Mouse (Mus musculus): ENCODE measurements at regions not wholly inside any gene's neighbourhood (a gene's known extent, or its start where the extent isn't known, plus 50 kb on each side); places are given as distances from the start of the nearest gene placed in this dataset.

DNA sequence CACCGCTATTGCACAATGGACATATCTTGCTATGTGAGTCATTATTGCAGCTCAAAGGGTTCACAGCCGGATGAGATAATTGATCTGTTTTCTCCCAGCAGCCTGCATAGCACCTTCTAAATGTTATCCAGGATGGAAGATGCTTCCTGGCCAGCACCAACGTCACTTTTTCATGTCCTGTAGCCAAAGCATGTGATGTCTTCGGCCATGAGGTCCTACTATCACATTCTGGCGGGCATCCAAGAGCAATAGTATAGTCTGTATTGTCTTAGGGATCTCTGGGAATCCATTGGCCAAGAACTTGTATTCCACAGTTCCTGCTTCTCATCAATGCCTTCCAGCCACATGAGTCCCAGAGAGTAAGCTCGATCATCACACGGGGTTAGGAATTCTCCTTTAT is 70.6 kb downstream of the Npy start:
- H3K36me3 ChIP-seq, result no peaks in the 10 kb centered on the region
- no peak for ATAC-seq (ENCODE audit: low FRiP score)
- no peak overlapping the region for H3K27ac ChIP-seq
- H3K9ac ChIP-seq, result no peak overlapping the region
- H3K4me2 ChIP-seq, result no peak overlapping the region
- no peaks in the 10 kb centered on the region for H3K27me3 ChIP-seq
- H3K9me3 ChIP-seq, result peaks cover 20% of the 10 kb centered on the region
- 92% methylated on average over 7 of the region's 7 CpGs for WGBS
- no peaks in the 10 kb centered on the region for H3K4me1 ChIP-seq (replicated peaks)
- no peak overlapping the region for H3K4me3 ChIP-seq

DNA sequence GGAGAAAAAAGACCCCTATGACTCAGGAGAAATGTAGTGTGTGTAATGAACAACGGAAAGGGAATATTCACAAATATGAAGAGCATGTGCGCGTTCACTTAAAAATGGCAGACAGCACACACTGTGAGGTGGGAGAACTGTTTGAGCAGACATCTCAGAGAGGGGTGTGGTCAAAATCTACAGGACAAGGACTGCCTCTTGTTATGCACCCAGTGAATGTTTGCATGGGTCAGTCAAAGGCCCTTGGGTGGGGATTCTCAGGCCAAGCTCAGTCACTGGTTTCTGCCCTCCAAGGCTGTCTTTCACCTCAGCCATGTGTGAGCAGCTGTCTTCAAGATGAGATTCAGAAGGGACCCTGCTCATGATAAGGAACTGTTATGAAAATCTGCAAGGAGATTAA is 76.6 kb downstream of the Npy start:
- no peak overlapping the region for H3K9ac ChIP-seq
- no peaks in the 10 kb centered on the region for H3K4me1 ChIP-seq (replicated peaks)
- WGBS, result 94% methylated on average over 3 of the region's 3 CpGs
- no peak for ATAC-seq (ENCODE audit: low FRiP score)
- no peaks in the 10 kb centered on the region for H3K36me3 ChIP-seq
- H3K4me3 ChIP-seq, result no peak overlapping the region
- no peak overlapping the region for H3K4me2 ChIP-seq
- H3K27ac ChIP-seq, result no peak overlapping the region
- H3K9me3 ChIP-seq, result peaks cover 11% of the 10 kb centered on the region
- no peaks in the 10 kb centered on the region for H3K27me3 ChIP-seq

DNA sequence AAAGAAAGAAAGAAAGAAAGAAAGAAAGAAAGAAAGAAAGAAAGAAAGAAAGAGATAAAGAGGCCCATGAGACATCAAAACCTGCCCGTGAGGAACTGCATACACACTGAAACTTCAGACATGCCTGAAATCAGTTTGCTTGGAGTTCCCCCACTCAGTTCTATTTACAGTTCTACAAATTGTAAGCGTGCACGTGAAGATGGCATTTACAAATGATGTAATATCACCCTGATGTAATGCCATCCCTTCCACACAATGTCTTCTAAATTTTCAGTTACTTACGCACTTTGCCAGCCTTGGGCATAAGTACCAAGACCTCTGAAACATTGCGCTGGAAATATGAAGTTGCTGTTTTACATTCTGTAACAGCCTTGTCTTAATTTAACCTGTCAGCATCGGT is 79.0 kb downstream of the Npy start:
- 85% methylated on average over 6 of the region's 6 CpGs for WGBS
- Histone ChIP-seq H3K27me3 (no peaks in the 10 kb centered on the region), H3K4me1 (replicated peaks) (no peaks in the 10 kb centered on the region), H3K27ac (no peak overlapping the region), H3K4me2 (no peak overlapping the region), H3K9ac (no peak overlapping the region), H3K36me3 (no peaks in the 10 kb centered on the region), H3K9me3 (no peaks in the 10 kb centered on the region), H3K4me3 (no peak overlapping the region)
- no peak for ATAC-seq (ENCODE audit: low FRiP score)

DNA sequence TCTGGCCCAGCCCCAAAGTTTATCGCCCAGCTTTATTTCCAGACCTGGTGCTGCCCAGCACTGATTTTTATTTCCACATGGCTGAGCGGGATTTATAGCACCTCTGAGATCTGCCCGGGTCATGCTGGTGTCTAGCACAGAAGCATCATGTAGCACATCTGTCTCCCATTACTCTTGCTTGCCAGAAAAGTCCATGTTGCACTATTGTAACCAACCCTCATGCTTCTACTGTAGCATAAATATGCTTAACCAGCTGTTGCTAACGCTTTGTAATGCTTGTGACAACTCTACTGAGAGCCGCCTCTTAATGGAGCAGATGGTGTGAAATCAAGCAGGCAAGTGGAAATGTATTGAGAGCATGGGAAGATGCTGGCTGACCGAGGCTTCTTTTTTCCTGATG is 81.5 kb downstream of the Npy start:
- Histone ChIP-seq H3K4me1 (replicated peaks) (no peaks in the 10 kb centered on the region), H3K4me3 (no peak overlapping the region), H3K9ac (no peak overlapping the region), H3K27me3 (no peaks in the 10 kb centered on the region), H3K27ac (no peak overlapping the region), H3K9me3 (no peaks in the 10 kb centered on the region), H3K36me3 (no peaks in the 10 kb centered on the region), H3K4me2 (no peak overlapping the region)
- ATAC-seq (ENCODE audit: low FRiP score), result peak; percentile 52; the same call in 1 of the 2 replicates
- 48% methylated on average over 6 of the region's 6 CpGs for WGBS

DNA sequence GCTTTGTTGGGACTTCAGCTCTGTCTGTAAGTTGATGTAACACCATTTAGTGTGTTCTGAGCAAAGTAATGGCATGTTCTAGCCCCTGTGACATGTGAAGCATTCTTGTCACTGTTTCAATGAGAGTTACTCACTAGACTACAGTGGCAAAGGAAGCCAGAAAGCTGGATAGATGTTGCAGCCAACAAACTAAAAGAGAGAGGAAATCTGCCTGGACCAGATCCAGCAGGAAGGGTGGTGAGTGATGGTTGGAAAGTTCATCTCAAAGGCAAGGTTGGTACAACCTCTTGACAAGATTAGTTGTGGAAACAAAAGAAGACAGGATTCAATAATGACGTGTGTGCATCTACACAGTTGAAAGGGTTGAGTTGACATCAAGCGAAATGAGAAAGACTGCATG is 83.9 kb downstream of the Npy start:
- Histone ChIP-seq H3K9me3 (no peaks in the 10 kb centered on the region), H3K4me3 (no peak overlapping the region), H3K27ac (no peak overlapping the region), H3K36me3 (no peaks in the 10 kb centered on the region), H3K4me1 (replicated peaks) (no peaks in the 10 kb centered on the region), H3K9ac (no peak overlapping the region), H3K27me3 (no peaks in the 10 kb centered on the region), H3K4me2 (no peak overlapping the region)
- ATAC-seq (ENCODE audit: low FRiP score), result no peak
- WGBS, result 90% methylated on average over 2 of the region's 2 CpGs

DNA sequence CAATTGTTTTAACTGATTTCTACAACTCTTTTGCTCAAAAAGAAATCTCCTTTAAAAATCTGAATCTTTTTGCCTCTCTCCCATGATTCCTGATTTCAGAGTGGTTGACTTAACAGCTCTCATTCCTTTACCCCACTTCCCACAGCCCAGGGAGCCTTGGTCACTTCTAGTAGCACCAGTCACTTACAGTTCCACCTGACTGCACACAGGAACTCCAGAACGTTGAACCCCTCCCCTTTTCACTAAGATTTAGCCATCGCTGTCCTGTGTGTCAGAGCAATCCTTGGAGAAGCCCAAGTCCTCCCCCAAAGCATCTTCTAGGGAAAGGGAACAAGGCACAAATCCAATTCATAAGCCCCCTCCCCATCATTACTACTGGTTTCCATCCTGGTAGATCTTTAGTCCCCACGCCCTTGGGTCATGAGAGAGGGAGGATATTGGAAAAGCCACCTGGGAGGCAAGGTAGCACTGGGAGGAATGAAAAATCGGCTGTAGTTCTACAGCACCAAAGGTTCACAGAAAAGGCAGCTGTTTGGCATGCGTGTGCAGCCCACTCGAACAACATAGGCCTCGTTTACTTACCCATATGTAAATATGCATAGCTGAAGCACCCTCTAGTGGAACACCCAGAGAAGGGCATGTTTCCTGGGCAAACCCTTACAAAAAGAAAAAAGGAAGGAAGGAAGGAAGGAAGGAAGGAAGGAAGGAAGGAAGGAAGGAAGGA is 96.7 kb downstream of the Npy start:
- no peak overlapping the region for H3K4me2 ChIP-seq
- H3K9ac ChIP-seq, result no peak overlapping the region
- H3K27ac ChIP-seq, result no peak overlapping the region
- whole genome bisulfite sequencing, result 36% methylated on average over 7 of the region's 7 CpGs
- no peaks in the 10 kb centered on the region for H3K36me3 ChIP-seq
- ATAC-seq (ENCODE audit: low FRiP score), result peak; percentile 68; the same call in 1 of the 2 replicates
- H3K4me3 ChIP-seq, result no peak overlapping the region
- H3K27me3 ChIP-seq, result no peaks in the 10 kb centered on the region
- no peaks in the 10 kb centered on the region for H3K9me3 ChIP-seq
- peaks cover 4% of the 10 kb centered on the region; the same call in 1 of the 2 replicates for H3K4me1 ChIP-seq (replicated peaks)

DNA sequence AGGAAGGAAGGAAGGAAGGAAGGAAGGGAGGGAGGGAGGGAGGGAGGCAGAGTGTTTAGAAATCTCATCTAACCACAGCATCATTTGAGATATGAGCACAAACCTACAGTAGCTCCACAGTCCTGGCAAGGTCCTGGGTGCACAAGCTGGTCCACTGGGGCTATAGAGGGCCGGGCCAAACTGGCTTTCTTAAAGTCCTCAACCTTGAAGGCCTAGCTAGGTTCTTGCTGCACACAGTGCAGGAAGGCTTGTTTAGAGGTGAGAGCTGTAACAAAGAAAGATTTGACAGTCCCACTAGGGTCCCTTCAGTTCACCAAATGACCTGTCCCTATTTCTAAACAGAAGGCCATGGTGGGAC is 97.3 kb downstream of the Npy start:
- ATAC-seq (ENCODE audit: low FRiP score), result 0 out of 2 replicates have a peak, but pooled peaks have one; percentile 54
- WGBS, result 93% methylated on average over 1 of the region's 1 CpGs

DNA sequence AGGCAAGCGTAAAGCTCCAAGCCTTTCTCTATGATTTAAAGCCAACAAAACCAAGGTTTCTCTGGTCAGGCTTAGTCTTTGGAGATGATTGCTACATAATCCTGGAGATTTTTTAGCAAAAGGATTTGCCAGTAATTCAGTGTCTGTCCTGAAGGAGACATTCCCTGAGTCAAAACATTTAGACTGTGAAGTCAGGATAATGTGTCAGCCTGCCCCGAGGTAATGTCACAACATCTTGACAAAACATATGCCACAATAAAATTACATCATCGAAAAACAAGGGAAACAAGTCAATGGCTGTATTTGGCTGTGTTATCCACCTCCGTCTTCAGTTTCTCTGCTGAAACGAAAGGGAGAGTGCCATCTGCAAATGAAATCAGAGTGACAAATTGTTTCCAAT is 101.8 kb downstream of the Npy start:
- WGBS, result 86% methylated on average over 5 of the region's 5 CpGs
- Histone ChIP-seq H3K4me2 (no peak overlapping the region), H3K36me3 (no peaks in the 10 kb centered on the region), H3K4me1 (replicated peaks) (peaks cover 1% of the 10 kb centered on the region; the same call in 1 of the 2 replicates), H3K9me3 (no peaks in the 10 kb centered on the region), H3K27ac (no peak overlapping the region), H3K9ac (no peak overlapping the region), H3K27me3 (no peaks in the 10 kb centered on the region), H3K4me3 (no peak overlapping the region)
- ATAC-seq (ENCODE audit: low FRiP score), result no peak

More for the DNA sequence above, 97.3 kb downstream of the Npy start:
- Histone ChIP-seq H3K9ac (no peak overlapping the region), H3K4me1 (replicated peaks) (peaks cover 4% of the 10 kb centered on the region; the same call in 1 of the 2 replicates), H3K36me3 (no peaks in the 10 kb centered on the region), H3K4me3 (no peak overlapping the region), H3K27ac (no peak overlapping the region), H3K9me3 (no peaks in the 10 kb centered on the region), H3K27me3 (no peaks in the 10 kb centered on the region), H3K4me2 (no peak overlapping the region)

DNA sequence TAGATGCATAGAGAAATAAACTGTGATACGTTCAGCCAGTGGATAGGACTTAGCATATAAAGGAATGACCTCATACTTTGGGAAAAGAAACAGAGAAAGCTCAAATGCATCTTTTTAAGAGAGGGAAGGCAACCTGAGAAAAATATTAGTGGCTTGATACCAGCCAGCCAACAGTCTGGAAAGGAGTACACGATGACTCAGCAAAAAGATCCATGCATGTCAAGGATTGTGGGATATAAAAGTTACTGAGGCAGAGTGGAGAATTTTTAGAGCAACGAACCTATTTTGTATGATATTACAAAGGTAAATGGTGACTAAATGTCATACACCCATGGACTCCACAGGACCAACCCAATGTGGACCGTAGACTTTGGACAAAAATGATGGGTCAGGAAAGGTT is 105.6 kb downstream of the Npy start:
- no peaks in the 10 kb centered on the region for H3K4me1 ChIP-seq (replicated peaks)
- H3K4me2 ChIP-seq, result no peak overlapping the region
- H3K36me3 ChIP-seq, result no peaks in the 10 kb centered on the region
- no peaks in the 10 kb centered on the region for H3K27me3 ChIP-seq
- ATAC-seq (ENCODE audit: low FRiP score), result no peak
- H3K4me3 ChIP-seq, result no peak overlapping the region
- H3K9ac ChIP-seq, result no peak overlapping the region
- 78% methylated on average over 4 of the region's 4 CpGs for WGBS
- no peak overlapping the region for H3K27ac ChIP-seq
- no peaks in the 10 kb centered on the region for H3K9me3 ChIP-seq

DNA sequence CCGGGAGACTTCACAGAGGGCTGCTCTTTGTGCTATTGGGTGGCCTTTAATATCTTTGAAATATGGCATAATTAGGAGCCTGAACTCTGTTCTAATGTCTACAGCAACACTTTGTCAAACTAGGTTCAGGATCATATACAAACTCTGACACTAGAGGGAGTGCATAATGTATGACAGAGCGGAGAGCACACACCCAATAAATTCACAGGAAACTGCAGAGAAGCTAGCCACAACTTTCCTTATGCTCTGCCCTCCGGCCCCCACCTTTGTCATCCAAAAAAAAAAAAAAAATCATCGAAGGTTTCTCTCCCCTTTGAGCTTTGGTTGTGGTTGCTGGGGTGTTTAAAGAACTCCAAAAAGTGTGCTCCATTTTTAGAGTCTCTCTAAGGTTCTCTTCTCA is 107.6 kb downstream of the Npy start:
- Histone ChIP-seq H3K4me2 (no peak overlapping the region), H3K4me1 (replicated peaks) (no peaks in the 10 kb centered on the region), H3K36me3 (no peaks in the 10 kb centered on the region), H3K27me3 (no peaks in the 10 kb centered on the region), H3K27ac (no peak overlapping the region), H3K4me3 (no peak overlapping the region), H3K9ac (no peak overlapping the region), H3K9me3 (no peaks in the 10 kb centered on the region)
- no peak for ATAC-seq (ENCODE audit: low FRiP score)
- 44% methylated on average over 4 of the region's 4 CpGs for WGBS

DNA sequence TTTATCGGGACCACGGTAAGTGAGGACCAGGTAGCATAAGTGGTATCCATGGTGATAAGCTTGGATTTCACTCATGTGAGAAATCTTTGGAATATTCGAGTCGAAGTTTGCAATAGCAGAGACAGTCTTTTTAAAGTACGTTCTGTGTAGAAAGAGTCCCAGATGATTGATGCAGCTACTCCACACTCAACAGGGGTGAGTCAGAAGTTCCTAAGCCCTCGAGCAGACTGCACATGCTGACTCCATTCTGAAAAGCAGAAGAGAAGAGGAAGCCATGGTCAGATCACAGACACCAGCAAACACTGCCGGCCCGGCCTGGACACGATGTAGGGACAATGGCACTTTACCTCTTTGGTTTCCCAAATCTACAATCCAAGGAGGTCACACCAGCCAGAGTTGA is 120.6 kb downstream of the Npy start:
- H3K9me3 ChIP-seq, result no peaks in the 10 kb centered on the region
- no peaks in the 10 kb centered on the region for H3K36me3 ChIP-seq
- no peaks in the 10 kb centered on the region for H3K4me1 ChIP-seq (replicated peaks)
- H3K4me3 ChIP-seq, result no peak overlapping the region
- no peak overlapping the region for H3K27ac ChIP-seq
- no peaks in the 10 kb centered on the region for H3K27me3 ChIP-seq
- no peak overlapping the region for H3K4me2 ChIP-seq
- 87% methylated on average over 9 of the region's 9 CpGs for WGBS
- H3K9ac ChIP-seq, result no peak overlapping the region
- no peak for ATAC-seq (ENCODE audit: low FRiP score)

DNA sequence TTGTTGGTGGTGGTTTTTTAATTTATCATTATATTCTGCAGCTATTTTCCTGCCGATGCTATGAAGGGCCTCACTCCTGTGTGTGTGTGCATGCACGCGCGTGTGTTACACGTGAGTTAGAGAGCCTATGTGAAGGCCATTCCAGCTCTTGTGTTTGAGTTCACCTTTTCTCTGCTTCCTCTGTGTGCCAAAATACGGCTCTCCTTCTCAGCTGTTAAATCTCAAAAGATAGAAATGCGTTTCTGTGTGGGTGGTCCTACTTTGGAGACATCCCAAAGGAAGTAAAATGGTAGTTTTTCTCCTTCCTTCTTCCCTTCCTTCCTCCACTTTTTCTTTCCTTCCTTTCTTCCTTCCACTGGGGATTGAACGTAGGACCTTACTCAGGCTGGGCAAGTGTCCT is 136.4 kb downstream of the Npy start:
- ATAC-seq (ENCODE audit: low FRiP score), result no peak
- no peak overlapping the region for H3K4me3 ChIP-seq
- H3K4me1 ChIP-seq (replicated peaks), result no peaks in the 10 kb centered on the region
- no peaks in the 10 kb centered on the region for H3K36me3 ChIP-seq
- H3K9ac ChIP-seq, result no peak overlapping the region
- no peak overlapping the region for H3K4me2 ChIP-seq
- H3K27ac ChIP-seq, result no peak overlapping the region
- WGBS, result 93% methylated on average over 8 of the region's 8 CpGs
- H3K27me3 ChIP-seq, result no peaks in the 10 kb centered on the region
- H3K9me3 ChIP-seq, result no peaks in the 10 kb centered on the region

DNA sequence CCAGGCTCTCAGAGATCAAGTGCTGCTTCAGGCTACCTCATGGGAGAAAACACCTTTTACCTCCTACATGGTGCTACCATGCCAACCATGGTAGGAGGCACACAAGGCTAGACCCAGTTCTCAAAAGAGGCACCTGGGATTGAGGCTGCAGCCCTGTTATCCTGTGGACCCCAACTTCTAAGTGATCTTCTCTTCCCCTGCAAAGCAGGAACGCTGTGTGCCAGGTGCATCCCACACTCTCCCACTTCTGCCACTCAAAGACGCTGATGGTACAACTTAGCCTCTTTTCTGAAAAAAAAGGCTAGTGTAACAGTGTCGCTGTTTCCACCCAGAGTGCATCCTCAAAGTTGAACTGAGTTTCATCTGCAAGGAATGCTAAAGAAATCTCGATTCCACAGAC is 138.7 kb downstream of the Npy start:
- Histone ChIP-seq H3K36me3 (no peaks in the 10 kb centered on the region), H3K4me3 (no peak overlapping the region), H3K4me2 (no peak overlapping the region), H3K9me3 (no peaks in the 10 kb centered on the region), H3K27ac (no peak overlapping the region), H3K9ac (no peak overlapping the region), H3K27me3 (no peaks in the 10 kb centered on the region), H3K4me1 (replicated peaks) (no peaks in the 10 kb centered on the region)
- ATAC-seq (ENCODE audit: low FRiP score), result no peak
- 88% methylated on average over 4 of the region's 4 CpGs for WGBS

Measured in hindbrain, embryonic 13.5 days (tissue).